Mouse (Mus musculus) embryonic facial prominence, embryonic 14.5 days (tissue): ENCODE data around the gene Spem1. TPM values are rescaled to one million over a fixed set of nuclear protein-coding genes. Genes with fewer than 3 reads are reported as not detected.

Experiments used
- ATAC-seq: fragments of 200-750 bp; cut with Nextera tagmentation; 2 replicates; pipeline ENCODE4 v1.8.0; 2017; ENCODE audit warnings: low read depth, moderate number of reproducible peaks, moderate TSS enrichment
- DNase-seq: peaks from one replicate; pipeline ENCODE4 v3.0.0-alpha.2; 2015; ENCODE audit warnings: low spot score
- H3K27ac ChIP-seq: fragments of 300-500 bp; sonication (generic); replicated peaks from 2 replicates; pipeline ENCODE4 v1.5.1; 2014; ENCODE audit warnings: low read depth, mild to moderate bottlenecking, low read length, moderate library complexity
- H3K27me3 ChIP-seq: fragments of 300-500 bp; sonication (generic); replicated peaks from 2 replicates; pipeline ENCODE4 v1.6.1; 2014; ENCODE audit warnings: low read length; ENCODE audit not compliant: control insufficient read depth, insufficient read depth
- H3K36me3 ChIP-seq: fragments of 300-500 bp; sonication (generic); 2 replicates; pipeline ENCODE4 v1.6.1; 2014; ENCODE audit warnings: low read length, mixed read lengths; ENCODE audit not compliant: control insufficient read depth, insufficient read depth
- H3K4me1 ChIP-seq: fragments of 300-500 bp; sonication (generic); 2 replicates; pipeline ENCODE4 v1.6.1; 2014; ENCODE audit warnings: antibody characterized with exemption, low read length; ENCODE audit not compliant: control insufficient read depth, insufficient read depth
- H3K4me2 ChIP-seq: fragments of 300-500 bp; sonication (generic); 2 replicates; pipeline ENCODE4 v1.6.1; 2014; ENCODE audit warnings: low read depth, mild to moderate bottlenecking, low read length, moderate library complexity, mixed read lengths
- H3K4me3 ChIP-seq: fragments of 300-500 bp; sonication (generic); 2 replicates; pipeline ENCODE4 v1.5.1; 2014; ENCODE audit warnings: low read depth, mild to moderate bottlenecking, low read length
- H3K9ac ChIP-seq: fragments of 300-500 bp; sonication (generic); 2 replicates; pipeline ENCODE4 v1.6.1; 2014; ENCODE audit warnings: low read depth, mild to moderate bottlenecking, low read length, moderate library complexity, mixed read lengths
- H3K9me3 ChIP-seq: fragments of 300-500 bp; sonication (generic); 2 replicates; pipeline ENCODE4 v1.6.1; 2016; ENCODE audit warnings: low read length; ENCODE audit not compliant: control insufficient read depth
- WGBS: fragments of 180-500 bp; shearing (Covaris S2); extraction: QIAGEN DNeasy Blood & Tissue Kit; methylation state at CpG from one replicate; pipeline ENCODE4 v1.1.7; 2014; 5-methylcytosine and 5-hydroxymethylcytosine counted together
- polyA plus RNA-seq: library from polyadenylated mRNA; unstranded; fragments of >200 nt; fragmentation: Nextera tagmentation; extraction: Ambion mirVana; gene quantifications from 2 replicates; pipeline ENCODE4 v1.2.1, GENCODE M21; 2014

Gene Spem1
- polyA plus RNA-seq, 1 experiment from 2014 or later, result not detected

- Histone ChIP-seq H3K4me3 (peak within 1 kb of the TSS; percentile 58), H3K27ac (no peak within 1 kb of the TSS), H3K36me3 (no peaks in the 10 kb centered on the region), H3K4me1 (peaks cover 37% of the 10 kb centered on the region), H3K27me3 (peaks cover 35% of the 10 kb centered on the region), H3K9ac (peak within 1 kb of the TSS; percentile 59; the same call in 1 of the 2 replicates), H3K4me2 (peak within 1 kb of the TSS; percentile 97), H3K9me3 (no peaks in the 10 kb centered on the region)
- WGBS, result 6% methylated on average over 27 of the region's 29 CpGs
- DNase-seq (peak; percentile 65), ATAC-seq (no peak)
Observed at GRCm38 (mm10) chr11:69804972-69805909, 16.7 kb downstream of the Spem1 start, which contains the start of gene Tmem102. Gene Tmem102, minus strand, starts transcription at chr11:69805624.

GRCm38 (mm10) chr11:69804652-69804940, 17.4 kb downstream of the Spem1 start:
- peak overlapping the region; percentile 97 for H3K4me2 ChIP-seq
- 9% methylated on average over 12 of the region's 12 CpGs for WGBS
- H3K9me3 ChIP-seq, result no peaks in the 10 kb centered on the region
- peaks cover 35% of the 10 kb centered on the region for H3K27me3 ChIP-seq
- H3K9ac ChIP-seq, result peak overlapping the region; percentile 59; the same call in 1 of the 2 replicates
- peak; percentile 41 for DNase-seq
- no peak for ATAC-seq
- no peak overlapping the region for H3K27ac ChIP-seq
- H3K36me3 ChIP-seq, result no peaks in the 10 kb centered on the region
- H3K4me1 ChIP-seq, result peaks cover 40% of the 10 kb centered on the region
- H3K4me3 ChIP-seq, result peak overlapping the region; percentile 58

- Histone ChIP-seq H3K4me3 (peak overlapping the region; percentile 58), H3K4me1 (peaks cover 44% of the 10 kb centered on the region), H3K27me3 (peaks cover 35% of the 10 kb centered on the region), H3K9ac (peak overlapping the region; percentile 59), H3K9me3 (no peaks in the 10 kb centered on the region), H3K4me2 (peak overlapping the region; percentile 97), H3K36me3 (no peaks in the 10 kb centered on the region), H3K27ac (no peak overlapping the region)
- peak; percentile 62 for ATAC-seq
- peak; percentile 87 for DNase-seq
- 2% methylated on average over 38 of the region's 60 CpGs for WGBS
Observed at GRCm38 (mm10) chr11:69803786-69804651, 18.0 kb downstream of the Spem1 start.

- no peak for DNase-seq
- H3K27me3 ChIP-seq, result peaks cover 35% of the 10 kb centered on the region
- peak overlapping the region; percentile 64 for H3K9ac ChIP-seq
- H3K27ac ChIP-seq, result no peak overlapping the region
- no peak for ATAC-seq
- WGBS, result 2% methylated on average over 11 of the region's 12 CpGs
- no peaks in the 10 kb centered on the region for H3K9me3 ChIP-seq
- peaks cover 44% of the 10 kb centered on the region for H3K4me1 ChIP-seq
- H3K36me3 ChIP-seq, result no peaks in the 10 kb centered on the region
- H3K4me3 ChIP-seq, result peak overlapping the region; percentile 58
- H3K4me2 ChIP-seq, result peak overlapping the region; percentile 97
Observed at GRCm38 (mm10) chr11:69803328-69803727, 18.7 kb downstream of the Spem1 start.

GRCm38 (mm10) chr11:69802648-69803105, 19.3 kb downstream of the Spem1 start:
- Histone ChIP-seq H3K4me3 (peak overlapping the region; percentile 58), H3K27me3 (peaks cover 41% of the 10 kb centered on the region), H3K4me2 (peak overlapping the region; percentile 97), H3K36me3 (no peaks in the 10 kb centered on the region), H3K9ac (peak overlapping the region; percentile 64), H3K27ac (0 out of 2 replicates have a peak overlapping the region, but pooled peaks have one; percentile 34), H3K9me3 (no peaks in the 10 kb centered on the region), H3K4me1 (peaks cover 44% of the 10 kb centered on the region)
- peak; percentile 91 for DNase-seq
- peak; percentile 45 for ATAC-seq
- WGBS, result 1% methylated on average over 18 of the region's 33 CpGs

GRCm38 (mm10) chr11:69801379-69801977, 20.5 kb downstream of the Spem1 start, which contains the start of gene Fgf11:
Gene Fgf11, minus strand, starts transcription at chr11:69801857.
- peaks cover 47% of the 10 kb centered on the region for H3K27me3 ChIP-seq
- peaks cover 44% of the 10 kb centered on the region for H3K4me1 ChIP-seq
- peak within 1 kb of the TSS; percentile 80 for H3K27ac ChIP-seq
- H3K9me3 ChIP-seq, result no peaks in the 10 kb centered on the region
- no peaks in the 10 kb centered on the region for H3K36me3 ChIP-seq
- H3K4me3 ChIP-seq, result peak within 1 kb of the TSS; percentile 58
- WGBS, result 0% methylated on average over 15 of the region's 33 CpGs
- peak within 1 kb of the TSS; percentile 97 for H3K4me2 ChIP-seq
- no peak for ATAC-seq
- DNase-seq, result no peak
- H3K9ac ChIP-seq, result peak within 1 kb of the TSS; percentile 64

- H3K4me2 ChIP-seq, result peak overlapping the region; percentile 97
- peak overlapping the region; percentile 58 for H3K4me3 ChIP-seq
- WGBS, result 0% methylated on average over 33 of the region's 36 CpGs
- no peaks in the 10 kb centered on the region for H3K9me3 ChIP-seq
- ATAC-seq (peak; percentile 58), DNase-seq (peak; percentile 88)
- H3K4me1 ChIP-seq, result peaks cover 48% of the 10 kb centered on the region
- H3K27me3 ChIP-seq, result peaks cover 43% of the 10 kb centered on the region
- H3K27ac ChIP-seq, result peak overlapping the region; percentile 80
- peak overlapping the region; percentile 64 for H3K9ac ChIP-seq
- H3K36me3 ChIP-seq, result no peaks in the 10 kb centered on the region
Observed at GRCm38 (mm10) chr11:69800392-69801197, 21.4 kb downstream of the Spem1 start.
